Mouse (Mus musculus): ENCODE measurements around the gene Tgm7. TPM values are rescaled to one million over a fixed set of nuclear protein-coding genes. Genes with fewer than 3 reads are reported as not detected.

The Tgm7 gene
- polyA plus RNA-seq, 1 experiment = 0.58 TPM

- Histone ChIP-seq H3K4me1 (ENCODE audit: control insufficient read depth, insufficient read depth, low read length) (no peaks in the 10 kb centered on the region), H3K4me3 (ENCODE audit: insufficient read depth, low read length) (no peak overlapping the region), H3K27ac (ENCODE audit: insufficient read depth, low read length) (no peak overlapping the region)
- TF ChIP-seq CTCF (IDR thresholded peaks at IDR 0.05; ENCODE audit: extremely low read depth, insufficient read depth, low read length) = no peak
Observed at GRCm38 (mm10) chr2:121082626-121083025, 27.0 kb downstream of the Tgm7 start.

DNA sequence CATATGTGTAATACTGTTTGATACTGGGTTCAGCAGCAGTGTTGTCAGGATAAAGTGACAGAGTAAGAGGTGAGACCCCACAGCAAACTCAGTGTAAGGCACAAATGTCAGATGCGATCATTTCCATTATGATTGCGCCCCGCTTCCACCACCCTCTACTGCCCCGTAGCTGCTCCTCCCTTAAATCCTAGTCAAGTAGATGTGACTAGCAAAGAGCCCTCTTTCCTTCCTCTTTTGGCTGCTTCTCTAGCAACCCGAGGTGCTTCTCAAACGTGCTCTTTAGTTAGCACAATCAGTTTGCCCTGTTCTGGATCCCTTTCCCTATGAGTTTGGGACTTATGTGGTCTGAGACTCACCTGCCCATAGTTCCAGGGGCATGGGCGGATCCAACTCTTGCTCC is 34.8 kb downstream of the Tgm7 start:
- TF ChIP-seq POLR2A (IDR thresholded peaks at IDR 0.05; ENCODE audit: extremely low read depth, insufficient read depth, low read length) (no peak), CTCF (IDR thresholded peaks at IDR 0.05; ENCODE audit: extremely low read depth, insufficient read depth, low read length) (no peak)
- no peak overlapping the region for H3K4me3 ChIP-seq (ENCODE audit: insufficient read depth, low read length)
- no peaks in the 10 kb centered on the region for H3K4me1 ChIP-seq (ENCODE audit: control insufficient read depth, insufficient read depth, low read length)
- H3K27ac ChIP-seq (ENCODE audit: insufficient read depth, low read length) = no peak overlapping the region

DNA sequence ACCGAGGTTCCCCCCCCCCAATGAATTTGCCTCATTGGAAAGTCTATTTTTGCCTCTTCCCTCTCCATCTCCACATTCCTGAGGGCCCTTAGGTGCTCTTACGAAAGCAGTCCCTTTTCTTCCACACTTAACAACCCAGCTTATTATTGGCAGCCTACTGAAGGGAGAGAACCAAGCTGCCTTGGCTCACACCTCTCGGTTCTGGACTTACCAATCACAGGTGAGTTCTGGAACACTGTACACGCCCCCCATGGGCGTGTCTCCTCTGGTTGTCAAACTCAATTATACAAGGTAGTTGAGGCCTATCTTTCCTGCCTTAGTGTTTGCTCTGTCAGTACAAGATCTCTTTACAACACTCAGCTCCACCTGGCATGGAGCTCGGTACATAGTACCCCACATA is 37.7 kb downstream of the Tgm7 start:
- no peaks in the 10 kb centered on the region for H3K4me1 ChIP-seq (ENCODE audit: control insufficient read depth, insufficient read depth, low read length)
- H3K27ac ChIP-seq (ENCODE audit: insufficient read depth, low read length) = no peak overlapping the region
- H3K4me3 ChIP-seq (ENCODE audit: insufficient read depth, low read length) = no peak overlapping the region
- no peak for TF ChIP-seq CTCF (IDR thresholded peaks at IDR 0.05; ENCODE audit: extremely low read depth, insufficient read depth, low read length)
- TF ChIP-seq POLR2A (IDR thresholded peaks at IDR 0.05; ENCODE audit: extremely low read depth, insufficient read depth, low read length) = no peak

DNA sequence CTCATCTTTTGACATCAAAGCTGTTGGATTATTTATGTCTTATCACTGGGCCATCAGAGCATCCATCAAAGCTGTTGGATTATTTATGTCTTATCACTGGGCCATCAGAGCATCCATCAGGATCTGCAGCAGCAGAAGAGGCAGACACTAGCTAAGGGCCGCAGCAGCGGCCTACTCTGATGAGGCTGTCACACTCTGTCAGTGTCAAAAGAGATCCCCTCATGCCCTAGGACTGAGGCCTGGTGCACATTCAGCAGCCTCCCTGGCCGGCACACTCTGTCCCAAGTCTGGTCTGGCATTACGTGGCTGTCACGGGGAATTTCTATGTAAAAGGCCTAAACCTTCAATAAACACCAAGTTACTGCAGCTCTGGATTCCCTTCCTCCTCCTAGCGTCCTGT is 40.1 kb downstream of the Tgm7 start:
- Histone ChIP-seq H3K4me3 (ENCODE audit: insufficient read depth, low read length) (no peak overlapping the region), H3K4me1 (ENCODE audit: control insufficient read depth, insufficient read depth, low read length) (no peaks in the 10 kb centered on the region), H3K27ac (ENCODE audit: insufficient read depth, low read length) (no peak overlapping the region)
- TF ChIP-seq POLR2A (IDR thresholded peaks at IDR 0.05; ENCODE audit: extremely low read depth, insufficient read depth, low read length) (no peak), CTCF (IDR thresholded peaks at IDR 0.05; ENCODE audit: extremely low read depth, insufficient read depth, low read length) (no peak)

DNA sequence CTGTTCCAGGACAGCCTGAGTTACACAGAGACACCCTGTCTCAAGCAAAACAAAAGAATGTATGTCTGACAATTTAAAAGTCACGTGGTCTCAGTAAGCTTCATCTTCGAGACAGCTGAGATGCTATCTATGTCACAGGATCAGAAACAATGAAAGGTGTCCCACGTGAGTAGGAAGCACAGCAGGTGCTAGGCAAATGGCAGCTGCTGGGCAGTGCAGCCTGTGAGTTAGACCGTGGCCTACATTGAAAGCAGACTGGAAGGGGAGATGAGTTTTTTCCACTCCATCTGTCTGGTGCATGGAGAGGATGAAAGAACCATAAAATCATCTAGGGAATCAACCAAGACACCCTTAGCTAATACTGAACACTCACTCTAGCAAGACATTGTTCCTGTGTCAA is 42.5 kb downstream of the Tgm7 start:
- Histone ChIP-seq H3K27ac (ENCODE audit: insufficient read depth, low read length) (no peak overlapping the region), H3K4me3 (ENCODE audit: insufficient read depth, low read length) (no peak overlapping the region)
- TF ChIP-seq POLR2A (IDR thresholded peaks at IDR 0.05; ENCODE audit: extremely low read depth, insufficient read depth, low read length) (no peak), CTCF (IDR thresholded peaks at IDR 0.05; ENCODE audit: extremely low read depth, insufficient read depth, low read length) (no peak)

DNA sequence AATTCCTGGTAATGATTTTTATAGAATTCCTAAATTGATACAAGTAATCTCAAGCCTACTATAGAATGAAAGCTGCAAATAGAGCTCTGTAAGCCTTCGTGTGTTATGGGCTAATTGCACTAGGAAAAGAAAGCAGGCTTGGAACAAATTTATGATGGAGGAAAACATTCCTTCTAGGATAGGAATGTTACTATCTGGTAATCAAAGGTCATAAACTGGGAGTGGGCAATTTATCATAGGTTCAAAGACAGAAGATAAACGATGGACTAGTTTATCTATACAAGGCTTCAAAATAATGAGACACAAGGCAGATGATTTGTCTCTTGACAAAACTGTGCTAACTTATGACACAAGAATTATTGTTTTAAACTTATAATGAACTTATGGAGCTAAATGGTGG is 48.3 kb downstream of the Tgm7 start:
- Histone ChIP-seq H3K27ac (ENCODE audit: insufficient read depth, low read length) (no peak overlapping the region), H3K4me3 (ENCODE audit: insufficient read depth, low read length) (no peak overlapping the region), H3K4me1 (ENCODE audit: control insufficient read depth, insufficient read depth, low read length) (no peaks in the 10 kb centered on the region)
- TF ChIP-seq CTCF (IDR thresholded peaks at IDR 0.05; ENCODE audit: extremely low read depth, insufficient read depth, low read length) (no peak), POLR2A (IDR thresholded peaks at IDR 0.05; ENCODE audit: extremely low read depth, insufficient read depth, low read length) (no peak)

More for the DNA sequence above, 42.5 kb downstream of the Tgm7 start:
- no peaks in the 10 kb centered on the region for H3K4me1 ChIP-seq (ENCODE audit: control insufficient read depth, insufficient read depth, low read length)

- no peak for TF ChIP-seq POLR2A (IDR thresholded peaks at IDR 0.05; ENCODE audit: extremely low read depth, insufficient read depth, low read length)
- TF ChIP-seq CTCF (IDR thresholded peaks at IDR 0.05; ENCODE audit: extremely low read depth, insufficient read depth, low read length) = no peak
- no peak overlapping the region for H3K4me3 ChIP-seq (ENCODE audit: insufficient read depth, low read length)
- H3K4me1 ChIP-seq (ENCODE audit: control insufficient read depth, insufficient read depth, low read length) = no peaks in the 10 kb centered on the region
- H3K27ac ChIP-seq (ENCODE audit: insufficient read depth, low read length) = no peak overlapping the region
Observed at GRCm38 (mm10) chr2:121057997-121058396, 51.6 kb downstream of the Tgm7 start.

DNA sequence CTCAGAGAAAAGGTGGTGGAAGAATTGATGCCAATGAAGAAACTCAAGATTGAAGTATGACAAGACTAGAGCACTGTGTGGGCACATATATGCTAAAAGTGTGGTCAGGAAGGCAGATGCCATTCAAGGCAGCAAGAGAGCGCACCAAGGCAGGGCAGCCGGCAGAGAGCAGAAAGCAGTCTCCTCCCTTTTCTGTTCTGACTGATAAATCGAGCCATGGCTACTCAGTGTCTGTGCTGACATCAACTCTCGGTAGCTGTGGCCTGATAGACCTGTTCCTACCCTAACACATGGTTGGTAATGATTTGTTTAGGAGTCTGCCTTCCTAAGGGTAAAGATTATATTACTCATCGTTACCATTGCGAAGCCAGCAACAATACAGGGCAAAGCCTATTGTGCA is 53.7 kb downstream of the Tgm7 start:
- no peak overlapping the region for H3K27ac ChIP-seq (ENCODE audit: insufficient read depth, low read length)
- H3K4me1 ChIP-seq (ENCODE audit: control insufficient read depth, insufficient read depth, low read length) = no peaks in the 10 kb centered on the region

DNA sequence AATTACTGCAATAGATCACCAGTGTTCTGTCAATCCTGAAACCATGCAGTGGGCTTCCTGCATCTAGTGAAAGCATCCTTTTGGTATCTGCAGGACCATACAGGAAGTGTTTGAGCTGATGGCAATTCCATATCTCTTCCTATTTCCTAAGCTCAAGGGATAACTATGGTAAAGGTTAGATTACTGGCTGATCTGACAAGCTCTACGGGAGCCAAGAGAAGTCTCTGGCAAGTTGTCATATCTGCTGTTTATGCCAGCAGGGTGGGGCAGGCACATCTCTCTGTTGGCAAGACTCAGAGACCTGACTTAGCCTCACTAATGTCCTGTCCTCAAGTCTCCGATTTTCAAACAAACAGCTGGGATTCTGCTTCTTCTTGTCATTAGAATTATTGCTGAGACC is 55.5 kb downstream of the Tgm7 start:
- H3K4me1 ChIP-seq (ENCODE audit: control insufficient read depth, insufficient read depth, low read length) = no peaks in the 10 kb centered on the region
- no peak for TF ChIP-seq POLR2A (IDR thresholded peaks at IDR 0.05; ENCODE audit: extremely low read depth, insufficient read depth, low read length)
- no peak for TF ChIP-seq CTCF (IDR thresholded peaks at IDR 0.05; ENCODE audit: extremely low read depth, insufficient read depth, low read length)
- no peak overlapping the region for H3K4me3 ChIP-seq (ENCODE audit: insufficient read depth, low read length)

More for the DNA sequence above, 53.7 kb downstream of the Tgm7 start:
- TF ChIP-seq CTCF (IDR thresholded peaks at IDR 0.05; ENCODE audit: extremely low read depth, insufficient read depth, low read length) = no peak
- no peak for TF ChIP-seq POLR2A (IDR thresholded peaks at IDR 0.05; ENCODE audit: extremely low read depth, insufficient read depth, low read length)
- H3K4me3 ChIP-seq (ENCODE audit: insufficient read depth, low read length) = no peak overlapping the region

GRCm38 (mm10) chr2:121052176-121052575 is 57.4 kb downstream of the Tgm7 start:
- H3K4me3 ChIP-seq (ENCODE audit: insufficient read depth, low read length) = no peak overlapping the region
- TF ChIP-seq CTCF (IDR thresholded peaks at IDR 0.05; ENCODE audit: extremely low read depth, insufficient read depth, low read length) (no peak), POLR2A (IDR thresholded peaks at IDR 0.05; ENCODE audit: extremely low read depth, insufficient read depth, low read length) (no peak)
- H3K27ac ChIP-seq (ENCODE audit: insufficient read depth, low read length) = no peak overlapping the region
- no peaks in the 10 kb centered on the region for H3K4me1 ChIP-seq (ENCODE audit: control insufficient read depth, insufficient read depth, low read length)

More for the DNA sequence above, 55.5 kb downstream of the Tgm7 start:
- H3K27ac ChIP-seq (ENCODE audit: insufficient read depth, low read length) = no peak overlapping the region

DNA sequence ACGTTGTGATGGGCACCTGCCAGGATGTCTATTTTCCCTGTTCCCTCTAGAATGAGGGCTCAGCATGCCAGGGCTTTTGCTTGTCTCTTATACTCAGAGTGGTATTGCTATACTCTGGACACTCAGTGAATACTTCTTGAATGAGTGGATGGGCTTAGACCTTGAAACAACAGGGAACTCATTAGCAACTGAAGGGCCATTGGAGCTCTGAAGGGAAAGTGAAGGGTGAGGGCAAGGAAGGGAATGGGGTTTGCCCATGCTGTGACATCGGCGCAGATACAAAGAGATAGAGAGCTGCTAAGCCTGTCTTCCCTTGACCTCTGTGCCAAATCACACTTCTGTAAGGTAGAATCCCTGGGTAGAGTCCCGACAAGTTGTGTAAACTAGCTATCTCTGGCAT is 63.9 kb downstream of the Tgm7 start:
- no peak overlapping the region for H3K4me3 ChIP-seq (ENCODE audit: insufficient read depth, low read length)
- TF ChIP-seq POLR2A (IDR thresholded peaks at IDR 0.05; ENCODE audit: extremely low read depth, insufficient read depth, low read length) (no peak), CTCF (IDR thresholded peaks at IDR 0.05; ENCODE audit: extremely low read depth, insufficient read depth, low read length) (no peak)
- H3K4me1 ChIP-seq (ENCODE audit: control insufficient read depth, insufficient read depth, low read length) = no peaks in the 10 kb centered on the region
- no peak overlapping the region for H3K27ac ChIP-seq (ENCODE audit: insufficient read depth, low read length)

Other genes starting within 250 kb of the Tgm7 start
- gene Ubr1, start 139.1 kb downstream of the Tgm7 start, polyA plus RNA-seq (2012; rRNA removed) = 16.2 and 16.5 TPM in 2 replicates
- 29.2 and 29.4 TPM in 2 replicates for gene Tmem62, start 132.8 kb downstream of the Tgm7 start, polyA plus RNA-seq (2012; rRNA removed)
- gene Ccndbp1, start 101.4 kb downstream of the Tgm7 start, polyA plus RNA-seq (2012; rRNA removed) = 77.8 and 79.9 TPM in 2 replicates
- not detected in 2 replicates for gene Epb42, start 72.7 kb downstream of the Tgm7 start, polyA plus RNA-seq (2012; rRNA removed)
- 0.04 and 0.08 TPM in 2 replicates for gene Tgm5, start 24.0 kb downstream of the Tgm7 start, polyA plus RNA-seq (2012; rRNA removed)
- gene Adal, start 30.6 kb upstream of the Tgm7 start, polyA plus RNA-seq (2012; rRNA removed) = 17.0 and 19.6 TPM in 2 replicates
- 4.8 and 6.3 TPM in 2 replicates for gene Lcmt2, start 30.9 kb upstream of the Tgm7 start, polyA plus RNA-seq (2012; rRNA removed)
- gene Tubgcp4, start 60.9 kb upstream of the Tgm7 start, polyA plus RNA-seq (2012; rRNA removed) = 31.3 and 34.5 TPM in 2 replicates
- gene Zscan29, start 61.3 kb upstream of the Tgm7 start, polyA plus RNA-seq (2012; rRNA removed) = 3.5 TPM in 2 replicates
- gene Trp53bp1, start 161.6 kb upstream of the Tgm7 start, polyA plus RNA-seq (2012; rRNA removed) = 63.6 and 64.0 TPM in 2 replicates
- gene Map1a, start 179.8 kb upstream of the Tgm7 start, polyA plus RNA-seq (2012; rRNA removed) = 246 and 252 TPM in 2 replicates
- 95.8 and 103 TPM in 2 replicates for gene Ppip5k1, start 245.6 kb upstream of the Tgm7 start, polyA plus RNA-seq (2012; rRNA removed)
- gene Ckmt1, start 247.9 kb upstream of the Tgm7 start, polyA plus RNA-seq (2012; rRNA removed) = 306 and 309 TPM in 2 replicates